Mouse (Mus musculus) fibroblast of lung, adult 2 months (primary cell): ENCODE results near the gene Gm8906.
"Not testable (repeated sequence)": the region's sequence is repeated elsewhere in the genome, so short reads cannot be mapped to it uniquely, and the experiment has no call there.

Experiments used
- DNase-seq: peaks from one replicate; pipeline ENCODE4 v3.0.0-alpha.2; 2011; ENCODE audit warnings: low read depth

The Gm8906 gene

GRCm38 (mm10) chr5:11502385-11502784, at the start of gene Gm8906:
Gm8906 (plus strand) TSS chr5:11502685.
- not testable (repeated sequence) for DNase-seq
